Mouse (Mus musculus) midbrain, embryonic 15.5 days (tissue): ENCODE measurements around the gene Rnf216. TPM values are rescaled to one million over a fixed set of nuclear protein-coding genes. Genes with fewer than 3 reads are reported as not detected.

Source experiments
- ATAC-seq: fragments of 200-750 bp; cut with Nextera tagmentation; replicated peaks from 2 replicates; pipeline ENCODE4 v1.8.0; 2017; ENCODE audit warnings: moderate TSS enrichment
- H3K27ac ChIP-seq: fragments of 300-500 bp; sonication (generic); 2 replicates; pipeline ENCODE4 v1.5.1; 2015; ENCODE audit warnings: mild to moderate bottlenecking, inconsistent platforms
- H3K27me3 ChIP-seq: fragments of 300-500 bp; sonication (generic); replicated peaks from 2 replicates; pipeline ENCODE4 v1.6.1; 2015; ENCODE audit warnings: inconsistent platforms
- H3K36me3 ChIP-seq: fragments of 300-500 bp; sonication (generic); replicated peaks from 2 replicates; pipeline ENCODE4 v1.6.1; 2015; ENCODE audit warnings: inconsistent platforms
- H3K4me1 ChIP-seq: fragments of 300-500 bp; sonication (generic); 2 replicates; pipeline ENCODE4 v1.6.1; 2015; ENCODE audit warnings: inconsistent platforms
- H3K4me2 ChIP-seq: fragments of 300-500 bp; sonication (generic); 2 replicates; pipeline ENCODE4 v1.6.1; 2015; ENCODE audit warnings: inconsistent platforms, mild to moderate bottlenecking, moderate library complexity
- H3K4me3 ChIP-seq: fragments of 300-500 bp; sonication (generic); 2 replicates; pipeline ENCODE4 v1.5.1; 2015; ENCODE audit warnings: mild to moderate bottlenecking, inconsistent platforms
- H3K9ac ChIP-seq: fragments of 300-500 bp; sonication (generic); 2 replicates; pipeline ENCODE4 v1.6.1; 2015; ENCODE audit warnings: mild to moderate bottlenecking, inconsistent platforms
- H3K9me3 ChIP-seq: fragments of 300-500 bp; sonication (generic); 2 replicates; pipeline ENCODE4 v1.6.1; 2016; ENCODE audit warnings: inconsistent platforms
- WGBS: fragments of 180-500 bp; shearing (Covaris S2); methylation state at CpG from one replicate; pipeline ENCODE4 v1.1.7; 2015; ENCODE audit warnings: mixed read lengths; 5-methylcytosine and 5-hydroxymethylcytosine counted together
- microRNA-seq: library from miRNA; unstranded; fragments of <30 nt; microRNA quantifications from one replicate; pipeline ENCODE4, GENCODE M21; 2016
- polyA plus RNA-seq: library from polyadenylated mRNA; unstranded; fragments of >200 nt; fragmentation: Nextera tagmentation; extraction: Ambion mirVana; gene quantifications from 2 replicates; pipeline ENCODE4 v1.2.1, GENCODE M21; 2015

Rnf216 gene
- polyA plus RNA-seq, 1 experiment from 2014 or later: 33.6 TPM

GRCm38 (mm10) chr5:142947460-142947859 is 165.3 kb downstream of the Rnf216 start:
- Histone ChIP-seq H3K4me3 (no peak overlapping the region), H3K4me2 (no peak overlapping the region), H3K4me1 (no peaks in the 10 kb centered on the region), H3K27ac (no peak overlapping the region), H3K9me3 (no peaks in the 10 kb centered on the region), H3K9ac (no peak overlapping the region), H3K27me3 (no peaks in the 10 kb centered on the region), H3K36me3 (no peaks in the 10 kb centered on the region)
- WGBS: 84% methylated on average over 7 of the region's 7 CpGs
- ATAC-seq: no peak

- no peaks in the 10 kb centered on the region for H3K9me3 ChIP-seq
- H3K4me2 ChIP-seq: no peak overlapping the region
- H3K9ac ChIP-seq: no peak overlapping the region
- no peak overlapping the region for H3K27ac ChIP-seq
- H3K36me3 ChIP-seq: no peaks in the 10 kb centered on the region
- no peaks in the 10 kb centered on the region for H3K27me3 ChIP-seq
- no peaks in the 10 kb centered on the region for H3K4me1 ChIP-seq
- no peak overlapping the region for H3K4me3 ChIP-seq
- ATAC-seq: no peak
- 76% methylated on average over 8 of the region's 8 CpGs for WGBS
Measured at GRCm38 (mm10) chr5:142944979-142945682, 167.7 kb downstream of the Rnf216 start.

Small RNAs within 50 kb of the gene (microRNA-seq; reads per million reads assigned to microRNA genes)
- not detected for gene Gm44405

Other genes with a start within 250 kb of the Rnf216 start
- 41.6 and 43.0 TPM in 2 replicates for gene Fbxl18, start 217.6 kb downstream of the Rnf216 start, polyA plus RNA-seq
- gene Actb, start 206.2 kb downstream of the Rnf216 start, polyA plus RNA-seq: 13,428 and 14,272 TPM in 2 replicates
- 507 and 508 TPM in 2 replicates for gene Fscn1, start 152.7 kb downstream of the Rnf216 start, polyA plus RNA-seq
- 0.04 TPM in 1 of 2 replicates, not detected in the other for gene Olfr718-ps1, start 34.6 kb upstream of the Rnf216 start, polyA plus RNA-seq
- gene Rbak, start 67.8 kb upstream of the Rnf216 start, polyA plus RNA-seq: 14.9 and 16.1 TPM in 2 replicates
- not detected in 2 replicates for gene Spdye4b, start 68.0 kb upstream of the Rnf216 start, polyA plus RNA-seq
- not detected in 2 replicates for gene Spdye4a, start 113.9 kb upstream of the Rnf216 start, polyA plus RNA-seq
- gene Zfp12, start 122.2 kb upstream of the Rnf216 start, polyA plus RNA-seq: 22.5 and 22.8 TPM in 2 replicates
- gene Zfp316, start 157.0 kb upstream of the Rnf216 start, polyA plus RNA-seq: 14.0 and 15.0 TPM in 2 replicates
- gene Zfp853, start 180.6 kb upstream of the Rnf216 start, polyA plus RNA-seq: 0.19 and 0.34 TPM in 2 replicates
- 32.2 and 33.5 TPM in 2 replicates for gene E130309D02Rik, start 202.4 kb upstream of the Rnf216 start, polyA plus RNA-seq
- 73.5 and 79.0 TPM in 2 replicates for gene Zdhhc4, start 216.3 kb upstream of the Rnf216 start, polyA plus RNA-seq
- gene Grid2ip, start 244.3 kb upstream of the Rnf216 start, polyA plus RNA-seq: 0.33 and 0.44 TPM in 2 replicates